Mouse (Mus musculus): Measurements from ENCODE around the gene Cdr2. TPM values are rescaled to one million over a fixed set of nuclear protein-coding genes. Genes with fewer than 3 reads are reported as not detected.
"Not testable (repeated sequence)": the region's sequence is repeated elsewhere in the genome, so short reads cannot be mapped to it uniquely, and the experiment has no call there.

The Cdr2 gene
- 11.7 and 12.1 TPM in 2 replicates for polyA plus RNA-seq (2015; fragmentation: Nextera tagmentation; extraction: Ambion mirVana)

DNA sequence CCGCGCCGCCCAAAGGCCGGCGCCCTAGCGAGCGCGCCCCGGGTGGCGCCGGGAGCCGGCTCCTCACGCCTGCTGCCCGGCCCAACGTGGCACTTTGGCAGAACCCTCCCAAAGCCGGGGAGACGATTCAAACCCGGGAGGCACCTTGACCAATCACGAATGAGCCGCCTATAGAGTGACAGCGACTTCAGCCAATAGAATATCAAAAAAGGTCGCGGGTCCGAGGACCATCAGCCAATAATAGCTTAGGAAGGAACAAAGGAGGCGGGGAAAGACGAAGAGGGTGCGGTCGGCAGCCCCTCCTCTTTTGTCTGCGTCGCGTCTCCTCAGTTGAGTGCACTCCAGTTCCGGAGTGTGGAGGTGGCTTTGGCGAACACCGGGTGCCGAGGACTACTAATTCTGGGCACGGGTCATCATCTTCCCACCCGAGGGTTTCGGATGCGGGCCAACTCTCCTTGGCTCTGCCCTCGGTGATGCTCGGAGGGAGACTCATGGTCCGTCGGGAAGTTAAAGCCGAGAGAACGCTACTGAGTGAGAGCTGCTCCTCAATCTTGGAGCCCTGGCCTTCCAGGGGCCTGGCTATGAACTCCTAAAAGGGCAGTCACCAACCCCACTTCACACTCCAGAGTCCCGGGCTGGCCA lies at the start of gene Cdr2, which contains the start of gene Mfsd13b:
Gene Cdr2, minus strand, starts transcription at position 113 of the 642 bp plus-strand sequence.
Gene Mfsd13b, plus strand, starts transcription at position 310 of the 642 bp plus-strand sequence.
- peak within 1 kb of the TSS; percentile 80 for H3K4me3 ChIP-seq (ENCODE audit: low read length)
- H3K4me1 ChIP-seq (ENCODE audit: control insufficient read depth, insufficient read depth, low read length) = peaks cover 4% of the 10 kb centered on the region
- under 1% methylated on average over 45 of the region's 46 CpGs for WGBS
- H3K27ac ChIP-seq (ENCODE audit: low read length) = peak within 1 kb of the TSS; percentile 61
- no peaks in the 10 kb centered on the region for H3K36me3 ChIP-seq (ENCODE audit: control insufficient read depth, insufficient read depth)
- H3K4me2 ChIP-seq (ENCODE audit: low read depth, low read length) = peak within 1 kb of the TSS; percentile 84
- peak; percentile 97 for ATAC-seq (replicated peaks; ENCODE audit: extremely low read depth, insufficient read depth, low FRiP score)
- peak within 1 kb of the TSS; percentile 82 for H3K9ac ChIP-seq (ENCODE audit: low read length)
- H3K9me3 ChIP-seq (replicated peaks; ENCODE audit: control insufficient read depth, low read length) = no peaks in the 10 kb centered on the region
- H3K27me3 ChIP-seq (ENCODE audit: control insufficient read depth, insufficient read depth, low read length) = no peaks in the 10 kb centered on the region

GRCm38 (mm10) chr7:121029947-121030346 lies 47.8 kb upstream of the Cdr2 start:
- H3K27me3 ChIP-seq (ENCODE audit: control insufficient read depth, insufficient read depth, low read length) = peaks cover 22% of the 10 kb centered on the region
- not testable (repeated sequence) for H3K4me3 ChIP-seq (ENCODE audit: low read length); H3K27ac ChIP-seq (ENCODE audit: low read length); H3K36me3 ChIP-seq (ENCODE audit: control insufficient read depth, insufficient read depth); H3K9ac ChIP-seq (ENCODE audit: low read length); H3K4me2 ChIP-seq (ENCODE audit: low read depth, low read length); ATAC-seq (replicated peaks; ENCODE audit: extremely low read depth, insufficient read depth, low FRiP score); H3K9me3 ChIP-seq (replicated peaks; ENCODE audit: control insufficient read depth, low read length); H3K4me1 ChIP-seq (ENCODE audit: control insufficient read depth, insufficient read depth, low read length)

- H3K27ac ChIP-seq (ENCODE audit: low read length) = no peak overlapping the region
- WGBS = 58% methylated on average over 3 of the region's 3 CpGs
- H3K9me3 ChIP-seq (replicated peaks; ENCODE audit: control insufficient read depth, low read length) = no peaks in the 10 kb centered on the region
- no peaks in the 10 kb centered on the region for H3K36me3 ChIP-seq (ENCODE audit: control insufficient read depth, insufficient read depth)
- peaks cover 10% of the 10 kb centered on the region for H3K27me3 ChIP-seq (ENCODE audit: control insufficient read depth, insufficient read depth, low read length)
- no peak overlapping the region for H3K4me2 ChIP-seq (ENCODE audit: low read depth, low read length)
- H3K4me1 ChIP-seq (ENCODE audit: control insufficient read depth, insufficient read depth, low read length) = no peaks in the 10 kb centered on the region
- H3K4me3 ChIP-seq (ENCODE audit: low read length) = no peak overlapping the region
- H3K9ac ChIP-seq (ENCODE audit: low read length) = no peak overlapping the region
- ATAC-seq (replicated peaks; ENCODE audit: extremely low read depth, insufficient read depth, low FRiP score) = no peak
Measured at GRCm38 (mm10) chr7:121026300-121026699, 44.2 kb upstream of the Cdr2 start.

- 56% methylated on average over 6 of the region's 6 CpGs for WGBS
- Histone ChIP-seq H3K27me3 (ENCODE audit: control insufficient read depth, insufficient read depth, low read length) (peaks cover 5% of the 10 kb centered on the region), H3K4me3 (ENCODE audit: low read length) (no peak overlapping the region), H3K36me3 (ENCODE audit: control insufficient read depth, insufficient read depth) (no peaks in the 10 kb centered on the region), H3K9ac (ENCODE audit: low read length) (no peak overlapping the region), H3K9me3 (replicated peaks; ENCODE audit: control insufficient read depth, low read length) (no peaks in the 10 kb centered on the region), H3K4me2 (ENCODE audit: low read depth, low read length) (no peak overlapping the region), H3K4me1 (ENCODE audit: control insufficient read depth, insufficient read depth, low read length) (no peaks in the 10 kb centered on the region), H3K27ac (ENCODE audit: low read length) (no peak overlapping the region)
- ATAC-seq (replicated peaks; ENCODE audit: extremely low read depth, insufficient read depth, low FRiP score) = no peak
Measured at GRCm38 (mm10) chr7:121025221-121026008, 43.3 kb upstream of the Cdr2 start.

DNA sequence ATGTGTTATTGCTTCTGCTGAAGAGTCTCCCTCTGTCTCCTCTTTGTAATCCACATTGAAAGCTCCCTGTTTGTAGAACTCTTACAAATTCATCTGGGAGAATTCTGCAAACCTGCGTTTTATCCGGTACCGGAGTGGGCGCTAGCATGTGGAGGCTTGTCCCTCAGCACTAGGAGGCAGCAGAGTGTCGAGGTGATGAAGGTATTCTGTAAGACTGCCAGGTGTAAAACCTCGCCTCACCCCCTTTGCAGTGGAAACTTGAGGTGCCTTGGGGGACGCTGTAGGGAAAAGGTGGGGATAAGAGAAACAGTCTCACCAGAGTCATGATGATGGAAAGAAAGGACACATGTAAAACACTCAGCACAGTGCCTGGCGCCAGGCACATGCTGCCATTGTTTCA lies 38.2 kb upstream of the Cdr2 start:
- 33% methylated on average over 8 of the region's 8 CpGs for WGBS
- no peak for ATAC-seq (replicated peaks; ENCODE audit: extremely low read depth, insufficient read depth, low FRiP score)

GRCm38 (mm10) chr7:121018778-121019177 lies 36.7 kb upstream of the Cdr2 start:
- Histone ChIP-seq H3K4me1 (ENCODE audit: control insufficient read depth, insufficient read depth, low read length) (no peaks in the 10 kb centered on the region), H3K9me3 (replicated peaks; ENCODE audit: control insufficient read depth, low read length) (no peaks in the 10 kb centered on the region), H3K36me3 (ENCODE audit: control insufficient read depth, insufficient read depth) (no peaks in the 10 kb centered on the region), H3K27ac (ENCODE audit: low read length) (no peak overlapping the region), H3K9ac (ENCODE audit: low read length) (no peak overlapping the region), H3K27me3 (ENCODE audit: control insufficient read depth, insufficient read depth, low read length) (no peaks in the 10 kb centered on the region), H3K4me2 (ENCODE audit: low read depth, low read length) (no peak overlapping the region), H3K4me3 (ENCODE audit: low read length) (no peak overlapping the region)
- WGBS = 67% methylated on average over 3 of the region's 3 CpGs
- no peak for ATAC-seq (replicated peaks; ENCODE audit: extremely low read depth, insufficient read depth, low FRiP score)

More for the DNA sequence above, 38.2 kb upstream of the Cdr2 start:
- Histone ChIP-seq H3K4me1 (ENCODE audit: control insufficient read depth, insufficient read depth, low read length) (no peaks in the 10 kb centered on the region), H3K27me3 (ENCODE audit: control insufficient read depth, insufficient read depth, low read length) (no peaks in the 10 kb centered on the region), H3K27ac (ENCODE audit: low read length) (no peak overlapping the region), H3K36me3 (ENCODE audit: control insufficient read depth, insufficient read depth) (no peaks in the 10 kb centered on the region), H3K4me2 (ENCODE audit: low read depth, low read length) (no peak overlapping the region), H3K9me3 (replicated peaks; ENCODE audit: control insufficient read depth, low read length) (no peaks in the 10 kb centered on the region), H3K4me3 (ENCODE audit: low read length) (no peak overlapping the region), H3K9ac (ENCODE audit: low read length) (no peak overlapping the region)

- no peak overlapping the region for H3K4me3 ChIP-seq (ENCODE audit: low read length)
- H3K27ac ChIP-seq (ENCODE audit: low read length) = no peak overlapping the region
- H3K36me3 ChIP-seq (ENCODE audit: control insufficient read depth, insufficient read depth) = no peaks in the 10 kb centered on the region
- 74% methylated on average over 10 of the region's 10 CpGs for WGBS
- no peak overlapping the region for H3K9ac ChIP-seq (ENCODE audit: low read length)
- H3K4me2 ChIP-seq (ENCODE audit: low read depth, low read length) = no peak overlapping the region
- H3K9me3 ChIP-seq (replicated peaks; ENCODE audit: control insufficient read depth, low read length) = no peaks in the 10 kb centered on the region
- H3K27me3 ChIP-seq (ENCODE audit: control insufficient read depth, insufficient read depth, low read length) = peaks cover 2% of the 10 kb centered on the region; the same call in 1 of the 2 replicates
- H3K4me1 ChIP-seq (ENCODE audit: control insufficient read depth, insufficient read depth, low read length) = no peaks in the 10 kb centered on the region
- ATAC-seq (replicated peaks; ENCODE audit: extremely low read depth, insufficient read depth, low FRiP score) = no peak
Measured at GRCm38 (mm10) chr7:121014486-121014885, 32.4 kb upstream of the Cdr2 start.

- H3K27me3 ChIP-seq (ENCODE audit: control insufficient read depth, insufficient read depth, low read length) = peaks cover 2% of the 10 kb centered on the region; the same call in 1 of the 2 replicates
- H3K4me1 ChIP-seq (ENCODE audit: control insufficient read depth, insufficient read depth, low read length) = no peaks in the 10 kb centered on the region
- ATAC-seq (replicated peaks; ENCODE audit: extremely low read depth, insufficient read depth, low FRiP score) = no peak
- no peak overlapping the region for H3K4me3 ChIP-seq (ENCODE audit: low read length)
- 79% methylated on average over 10 of the region's 10 CpGs for WGBS
- H3K9ac ChIP-seq (ENCODE audit: low read length) = no peak overlapping the region
- no peak overlapping the region for H3K4me2 ChIP-seq (ENCODE audit: low read depth, low read length)
- no peaks in the 10 kb centered on the region for H3K9me3 ChIP-seq (replicated peaks; ENCODE audit: control insufficient read depth, low read length)
- H3K36me3 ChIP-seq (ENCODE audit: control insufficient read depth, insufficient read depth) = no peaks in the 10 kb centered on the region
- H3K27ac ChIP-seq (ENCODE audit: low read length) = no peak overlapping the region
Measured at GRCm38 (mm10) chr7:121011794-121012689, 29.9 kb upstream of the Cdr2 start.
